Comparison of ENCODE assay signal across 25 mouse cellular contexts in the genomic region with DNA sequence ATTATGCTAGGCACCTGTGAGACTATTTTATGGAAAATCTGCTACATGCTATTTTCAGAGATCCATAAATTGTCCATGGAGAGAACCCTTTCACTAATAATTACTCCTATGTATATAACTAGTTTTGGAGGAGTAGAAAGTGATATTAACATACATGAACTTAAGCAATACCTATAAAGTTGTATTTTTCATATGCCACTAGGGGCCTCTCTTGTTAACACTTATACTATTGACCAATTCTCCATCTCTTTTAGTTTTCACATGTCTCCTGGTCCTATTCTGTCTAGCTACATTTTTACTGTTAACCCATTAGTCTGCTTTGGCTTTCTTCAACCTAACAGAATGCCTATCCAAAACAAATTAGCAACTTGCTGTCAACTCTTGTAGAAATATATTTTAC. TPM values are rescaled to one million over a fixed set of nuclear protein-coding genes. Genes with fewer than 3 reads are reported as not detected.
"Had no signal": no experiment of that assay in that cellular context is flagged by ENCODE, and none has a peak within 500 bp of the region (broad histone marks: within the 10 kb centered on the region; RNA-seq: fewer than 3 reads in every experiment).

No protein-coding gene starts in this region.

- H3K4me1 ChIP-seq: limb, embryonic 12.5 days; limb, embryonic 15.5 days had no signal

- H3K9ac ChIP-seq: limb, embryonic 12.5 days; limb, embryonic 15.5 days; liver, embryonic 14.5 days; liver, postnatal 0 days; lung, embryonic 14.5 days had no signal

- H3K4me2 ChIP-seq: limb, embryonic 12.5 days; limb, embryonic 15.5 days; liver, embryonic 11.5 days; lung, embryonic 14.5 days; midbrain, embryonic 11.5 days had no signal

- H3K27ac ChIP-seq: limb, embryonic 12.5 days; limb, embryonic 15.5 days; liver, embryonic 14.5 days had no signal

- H3K9me3 ChIP-seq: limb, embryonic 12.5 days; limb, embryonic 15.5 days had no signal

- H3K4me3 ChIP-seq: limb, embryonic 12.5 days; limb, embryonic 15.5 days had no signal

- H3K36me3 ChIP-seq: limb, embryonic 12.5 days; limb, embryonic 15.5 days had no signal

- H3K27me3 ChIP-seq: limb, embryonic 12.5 days; limb, embryonic 15.5 days had no signal

- DNase-seq: kidney, adult 18-20 months; kidney, adult 9 months; kidney, postnatal 36 days; left cerebral cortex, postnatal 4 days; liver, postnatal 0 days; lung, embryonic 14.5 days; lung, postnatal 10 days; lung, postnatal 4 days; midbrain, embryonic 14.5 days; thymus, adult 2 months; thymus, postnatal 14 days; thymus, postnatal 4 days had no signal

- ATAC-seq: liver, postnatal 0 days had no signal

RNA-seq across cellular contexts. Expression of gene Prl2b1, which starts 23.0 kb away (rescaled TPM):
- polyA plus RNA-seq: intestine, embryonic 14.5 days; kidney, embryonic 16.5 days; limb, embryonic 12.5 days; limb, embryonic 15.5 days; liver, embryonic 11.5 days; liver, embryonic 14.5 days; liver, postnatal 0 days; lung, embryonic 14.5 days; midbrain, embryonic 11.5 days; midbrain, embryonic 14.5 days; midbrain, postnatal 0 days; neural tube, embryonic 11.5 days; neural tube, embryonic 14.5 days; small intestine, adult 2 months; spleen, adult 2 months; stomach, embryonic 16.5 days; thymus, adult 2 months had no signal

RNA-seq across cellular contexts. Expression of gene Prl8a6, which starts 24.8 kb away (rescaled TPM):
- polyA plus RNA-seq: intestine, embryonic 14.5 days; kidney, embryonic 16.5 days; limb, embryonic 12.5 days; limb, embryonic 15.5 days; liver, embryonic 11.5 days; liver, embryonic 14.5 days; liver, postnatal 0 days; lung, embryonic 14.5 days; midbrain, embryonic 14.5 days; midbrain, postnatal 0 days; neural tube, embryonic 11.5 days; neural tube, embryonic 14.5 days; small intestine, adult 2 months; spleen, adult 2 months; stomach, embryonic 16.5 days; thymus, adult 2 months had no signal
